Mouse (Mus musculus): ENCODE results near the gene Olfr615. TPM values are rescaled to one million over a fixed set of nuclear protein-coding genes. Genes with fewer than 3 reads are reported as not detected.

Olfr615 gene
- polyA plus RNA-seq, 1 experiment from 2014 or later = not detected

Small RNA genes lying within 50 kb of the gene (microRNA-seq; reads per million reads assigned to microRNA genes)
- gene Gm26506 = not detected

Other genes starting within 250 kb of the Olfr615 start
- not detected in 2 replicates for gene Olfr597, start 239.8 kb upstream of the Olfr615 start, polyA plus RNA-seq (2016; fragmentation: Nextera tagmentation; extraction: Ambion mirVana)
- gene Olfr598, start 232.5 kb upstream of the Olfr615 start, polyA plus RNA-seq (2016; fragmentation: Nextera tagmentation; extraction: Ambion mirVana) = not detected in 2 replicates
- not detected in 2 replicates for gene Olfr599, start 220.2 kb upstream of the Olfr615 start, polyA plus RNA-seq (2016; fragmentation: Nextera tagmentation; extraction: Ambion mirVana)
- gene Olfr600, start 206.4 kb upstream of the Olfr615 start, polyA plus RNA-seq (2016; fragmentation: Nextera tagmentation; extraction: Ambion mirVana) = not detected in 2 replicates
- gene Olfr601, start 193.4 kb upstream of the Olfr615 start, polyA plus RNA-seq (2016; fragmentation: Nextera tagmentation; extraction: Ambion mirVana) = not detected in 2 replicates
- gene Olfr603, start 169.9 kb upstream of the Olfr615 start, polyA plus RNA-seq (2016; fragmentation: Nextera tagmentation; extraction: Ambion mirVana) = not detected in 2 replicates
- not detected in 2 replicates for gene Usp17lc, start 141.0 kb upstream of the Olfr615 start, polyA plus RNA-seq (2016; fragmentation: Nextera tagmentation; extraction: Ambion mirVana)
- gene Olfr605, start 110.6 kb upstream of the Olfr615 start, polyA plus RNA-seq (2016; fragmentation: Nextera tagmentation; extraction: Ambion mirVana) = not detected in 2 replicates
- not detected in 2 replicates for gene Olfr606, start 107.0 kb upstream of the Olfr615 start, polyA plus RNA-seq (2016; fragmentation: Nextera tagmentation; extraction: Ambion mirVana)
- not detected in 2 replicates for gene Olfr607, start 91.9 kb upstream of the Olfr615 start, polyA plus RNA-seq (2016; fragmentation: Nextera tagmentation; extraction: Ambion mirVana)
- gene Olfr608, start 86.2 kb upstream of the Olfr615 start, polyA plus RNA-seq (2016; fragmentation: Nextera tagmentation; extraction: Ambion mirVana) = not detected in 2 replicates
- not detected in 2 replicates for gene Olfr609, start 58.0 kb upstream of the Olfr615 start, polyA plus RNA-seq (2016; fragmentation: Nextera tagmentation; extraction: Ambion mirVana)
- not detected in 2 replicates for gene Olfr610, start 44.0 kb upstream of the Olfr615 start, polyA plus RNA-seq (2016; fragmentation: Nextera tagmentation; extraction: Ambion mirVana)
- gene Olfr611, start 35.2 kb upstream of the Olfr615 start, polyA plus RNA-seq (2016; fragmentation: Nextera tagmentation; extraction: Ambion mirVana) = not detected in 2 replicates
- gene Olfr612, start 13.4 kb upstream of the Olfr615 start, polyA plus RNA-seq (2016; fragmentation: Nextera tagmentation; extraction: Ambion mirVana) = not detected in 2 replicates
- not detected in 2 replicates for gene Olfr613, start 8.0 kb upstream of the Olfr615 start, polyA plus RNA-seq (2016; fragmentation: Nextera tagmentation; extraction: Ambion mirVana)
- not detected in 2 replicates for gene Olfr616, start 13.1 kb downstream of the Olfr615 start, polyA plus RNA-seq (2016; fragmentation: Nextera tagmentation; extraction: Ambion mirVana)
- not detected in 2 replicates for gene Olfr617, start 17.0 kb downstream of the Olfr615 start, polyA plus RNA-seq (2016; fragmentation: Nextera tagmentation; extraction: Ambion mirVana)
- gene Olfr618, start 34.0 kb downstream of the Olfr615 start, polyA plus RNA-seq (2016; fragmentation: Nextera tagmentation; extraction: Ambion mirVana) = not detected in 2 replicates
- not detected in 2 replicates for gene Olfr619, start 44.5 kb downstream of the Olfr615 start, polyA plus RNA-seq (2016; fragmentation: Nextera tagmentation; extraction: Ambion mirVana)
- gene Olfr620, start 56.5 kb downstream of the Olfr615 start, polyA plus RNA-seq (2016; fragmentation: Nextera tagmentation; extraction: Ambion mirVana) = not detected in 2 replicates
- not detected in 2 replicates for gene Olfr622, start 86.6 kb downstream of the Olfr615 start, polyA plus RNA-seq (2016; fragmentation: Nextera tagmentation; extraction: Ambion mirVana)
- gene Olfr623, start 107.6 kb downstream of the Olfr615 start, polyA plus RNA-seq (2016; fragmentation: Nextera tagmentation; extraction: Ambion mirVana) = not detected in 2 replicates
- gene Olfr624, start 115.1 kb downstream of the Olfr615 start, polyA plus RNA-seq (2016; fragmentation: Nextera tagmentation; extraction: Ambion mirVana) = 0.06 and 0.11 TPM in 2 replicates
- not detected in 2 replicates for gene Olfr625-ps1, start 126.6 kb downstream of the Olfr615 start, polyA plus RNA-seq (2016; fragmentation: Nextera tagmentation; extraction: Ambion mirVana)
- gene Olfr243, start 158.6 kb downstream of the Olfr615 start, polyA plus RNA-seq (2016; fragmentation: Nextera tagmentation; extraction: Ambion mirVana) = not detected in 2 replicates
- not detected in 2 replicates for gene Olfr628, start 174.3 kb downstream of the Olfr615 start, polyA plus RNA-seq (2016; fragmentation: Nextera tagmentation; extraction: Ambion mirVana)
- gene Olfr629, start 188.9 kb downstream of the Olfr615 start, polyA plus RNA-seq (2016; fragmentation: Nextera tagmentation; extraction: Ambion mirVana) = not detected in 2 replicates
- gene Olfr630, start 201.3 kb downstream of the Olfr615 start, polyA plus RNA-seq (2016; fragmentation: Nextera tagmentation; extraction: Ambion mirVana) = not detected in 2 replicates
- gene Olfr69, start 215.5 kb downstream of the Olfr615 start, polyA plus RNA-seq (2016; fragmentation: Nextera tagmentation; extraction: Ambion mirVana) = not detected in 2 replicates
- gene Olfr68, start 223.6 kb downstream of the Olfr615 start, polyA plus RNA-seq (2016; fragmentation: Nextera tagmentation; extraction: Ambion mirVana) = not detected in 2 replicates
- not detected in 2 replicates for gene Olfr67, start 235.7 kb downstream of the Olfr615 start, polyA plus RNA-seq (2016; fragmentation: Nextera tagmentation; extraction: Ambion mirVana)